8 mouse cellular contexts compared by ENCODE assay signal in genomic region chr19:22138590-22139421, GRCm38 (mm10). TPM values are rescaled to one million over a fixed set of nuclear protein-coding genes. Genes with fewer than 3 reads are reported as not detected.
DNase-seq lines count a peak whose midpoint lies in the region; ATAC-seq lines count a peak whose summit lies in the region.

Gene Trpm3, plus strand, starts transcription at chr19:22139046.

- under 1% methylated on average over 39 of the region's 39 CpGs for WGBS in hindbrain, embryonic 16.5 days
- under 1% methylated on average over 39 of the region's 39 CpGs for WGBS in midbrain, embryonic 11.5 days
- 0% methylated on average over 39 of the region's 39 CpGs for WGBS in stomach, embryonic 14.5 days

- peak; percentile 3 for DNase-seq in CD4-positive, CD25-positive, alpha-beta regulatory T cell, adult 2 months (ENCODE audit: low read depth, low spot score)
- peak; percentile 41 for DNase-seq in cerebellum, adult 9-10 months
- peak in 1 of 2 experiments; percentile 77 for DNase-seq in frontal cortex, adult 2 months (ENCODE audit: extremely low spot score in 1 of 2, low spot score in 1 of 2)
- DNase-seq in left cerebral cortex, adult 8-10 months (ENCODE audit: low spot score in 2 of 2) = peak; percentile 28 to 44
- DNase-seq in midbrain, embryonic 11.5 days (ENCODE audit: low spot score, missing footprints) = peak; percentile 94

- H3K4me3 ChIP-seq in hindbrain, embryonic 16.5 days (ENCODE audit: low read length) = peak within 1 kb of the TSS; percentile 49
- peak within 1 kb of the TSS; percentile 34 for H3K4me3 ChIP-seq in midbrain, embryonic 11.5 days (ENCODE audit: low read depth, low read length)
- no peak within 1 kb of the TSS for H3K4me3 ChIP-seq in stomach, embryonic 14.5 days (ENCODE audit: low read depth, low read length)

- ATAC-seq in CD4-positive, CD25-positive, alpha-beta regulatory T cell, adult 4 months = no peak
- ATAC-seq in hindbrain, embryonic 16.5 days = peak; percentile 97
- peak; percentile 94 for ATAC-seq in midbrain, embryonic 11.5 days (ENCODE audit: low FRiP score)
- ATAC-seq in stomach, embryonic 14.5 days (ENCODE audit: insufficient number of reproducible peaks, insufficient read depth, low FRiP score, low read depth) = peak; percentile 84

- H3K9ac ChIP-seq in hindbrain, embryonic 16.5 days (ENCODE audit: low read depth, low read length) = peak within 1 kb of the TSS; percentile 57
- peak within 1 kb of the TSS; percentile 44; the same call in 1 of the 2 replicates for H3K9ac ChIP-seq in midbrain, embryonic 11.5 days (ENCODE audit: low read length)
- no peak within 1 kb of the TSS for H3K9ac ChIP-seq in stomach, embryonic 14.5 days (replicated peaks; ENCODE audit: low read depth, low read length)

- H3K27ac ChIP-seq in hindbrain, embryonic 16.5 days (ENCODE audit: low read depth, low read length) = no peak within 1 kb of the TSS
- no peak within 1 kb of the TSS for H3K27ac ChIP-seq in midbrain, embryonic 11.5 days (ENCODE audit: low read depth, low read length)
- H3K27ac ChIP-seq in stomach, embryonic 14.5 days (ENCODE audit: low read length) = no peak within 1 kb of the TSS

- no peaks in the 10 kb centered on the region for H3K27me3 ChIP-seq in hindbrain, embryonic 16.5 days (replicated peaks; ENCODE audit: control insufficient read depth, insufficient read depth, low read length)
- 0 out of 2 replicates have a peak, but pooled peaks cover 5% of the 10 kb centered on the region for H3K27me3 ChIP-seq in midbrain, embryonic 11.5 days (ENCODE audit: control insufficient read depth, insufficient read depth, low read length)
- H3K27me3 ChIP-seq in stomach, embryonic 14.5 days (ENCODE audit: control insufficient read depth, insufficient read depth, low read length) = no peaks in the 10 kb centered on the region

- peaks cover 3% of the 10 kb centered on the region for H3K4me1 ChIP-seq in hindbrain, embryonic 16.5 days (ENCODE audit: control insufficient read depth, insufficient read depth, low read depth, low read length)
- H3K4me1 ChIP-seq in midbrain, embryonic 11.5 days (ENCODE audit: control insufficient read depth, insufficient read depth, low read length) = peaks cover 4% of the 10 kb centered on the region; the same call in 1 of the 2 replicates
- H3K4me1 ChIP-seq in stomach, embryonic 14.5 days (ENCODE audit: control insufficient read depth, insufficient read depth, low read length) = no peaks in the 10 kb centered on the region

- no peaks in the 10 kb centered on the region for H3K36me3 ChIP-seq in hindbrain, embryonic 16.5 days (ENCODE audit: control insufficient read depth, insufficient read depth, low read length)
- no peaks in the 10 kb centered on the region for H3K36me3 ChIP-seq in midbrain, embryonic 11.5 days (ENCODE audit: control insufficient read depth, insufficient read depth, low read length)
- H3K36me3 ChIP-seq in stomach, embryonic 14.5 days (ENCODE audit: control insufficient read depth, insufficient read depth, low read length) = no peaks in the 10 kb centered on the region

- H3K4me2 ChIP-seq in hindbrain, embryonic 16.5 days (ENCODE audit: low read length) = peak within 1 kb of the TSS; percentile 79
- H3K4me2 ChIP-seq in midbrain, embryonic 11.5 days = peak within 1 kb of the TSS; percentile 75
- peak within 1 kb of the TSS; percentile 41 for H3K4me2 ChIP-seq in stomach, embryonic 14.5 days (replicated peaks; ENCODE audit: low read depth, low read length)

- no peaks in the 10 kb centered on the region for H3K9me3 ChIP-seq in hindbrain, embryonic 16.5 days (ENCODE audit: control insufficient read depth, low read length)
- no peaks in the 10 kb centered on the region for H3K9me3 ChIP-seq in midbrain, embryonic 11.5 days (ENCODE audit: control insufficient read depth, low read length)
- H3K9me3 ChIP-seq in stomach, embryonic 14.5 days (ENCODE audit: control insufficient read depth, low read depth, low read length) = no peaks in the 10 kb centered on the region

RNA-seq across cellular contexts. Expression of gene Trpm3, which starts in this region (rescaled TPM):
- under 1 TPM in 1 of 2 experiments, not detected in 1; 0.28 TPM for polyA plus RNA-seq in CD4-positive, CD25-positive, alpha-beta regulatory T cell, adult 4 months (2017; shearing (Covaris generic))
- 17.2 and 18.0 TPM in 2 replicates for polyA plus RNA-seq in frontal cortex, adult 2 months (2012; rRNA removed)
- polyA plus RNA-seq in hindbrain, embryonic 16.5 days (2015; fragmentation: Nextera tagmentation; extraction: Ambion mirVana) = 36.3 and 39.8 TPM in 2 replicates
- 10 to 100 TPM; 37.1 to 49.8 (median 43.3) TPM for total RNA-seq in left cerebral cortex, adult 8-10 months (2022)
- polyA plus RNA-seq in midbrain, embryonic 11.5 days (2014; fragmentation: Nextera tagmentation; extraction: Ambion mirVana) = 4.1 and 4.3 TPM in 2 replicates
- 0.97 and 1.3 TPM in 2 replicates for polyA plus RNA-seq in stomach, embryonic 14.5 days (2014; fragmentation: Nextera tagmentation; extraction: Ambion mirVana)
